8 mouse cellular contexts compared by ENCODE assay signal in the genomic region with DNA sequence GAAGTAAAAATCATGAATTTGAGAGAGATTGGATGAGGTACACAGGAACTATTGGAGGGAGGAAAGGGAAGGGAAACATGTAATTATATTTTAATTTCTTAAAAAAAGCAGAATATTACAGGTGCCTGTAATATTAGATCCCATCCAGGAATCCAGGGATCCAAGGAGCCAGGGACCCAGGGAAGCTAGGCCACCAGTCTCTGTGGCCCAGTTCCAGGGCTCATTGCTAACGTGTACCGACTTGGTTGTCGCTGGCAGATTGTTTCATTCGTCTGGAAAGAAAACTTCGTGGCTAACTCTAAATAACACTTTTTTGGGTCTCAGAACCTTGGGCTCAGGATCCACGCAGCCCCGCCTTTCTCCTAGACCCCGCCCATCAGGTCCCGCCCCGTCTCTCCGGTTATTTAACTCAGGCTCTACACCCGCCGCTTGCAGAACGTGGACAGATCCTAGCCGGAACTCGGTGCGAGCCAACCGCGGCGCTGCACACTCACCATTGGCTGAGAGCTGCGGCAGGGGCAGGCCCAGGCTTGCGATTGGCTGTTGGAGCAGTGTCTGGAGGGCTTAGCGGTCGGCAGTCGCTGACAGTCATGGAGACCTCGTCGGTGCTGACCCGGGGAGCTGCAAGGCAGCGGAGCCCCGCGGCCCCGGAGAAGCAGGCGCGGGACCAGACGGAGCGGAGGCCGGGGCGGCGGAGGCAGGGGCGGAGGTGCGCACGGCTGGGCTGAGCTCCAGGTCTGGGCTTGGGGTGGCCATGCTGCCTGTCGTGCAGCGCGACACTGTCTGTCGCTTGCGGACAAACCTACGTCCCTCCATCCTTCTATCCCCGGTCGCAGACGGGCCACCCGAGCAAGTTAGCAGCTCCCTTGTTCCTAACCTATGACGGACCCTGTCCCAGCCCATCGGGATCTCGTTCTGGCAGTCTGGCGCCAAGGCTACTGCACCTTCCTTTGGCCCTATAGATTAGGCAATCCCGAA. TPM values are rescaled to one million over a fixed set of nuclear protein-coding genes. Genes with fewer than 3 reads are reported as not detected.
DNase-seq lines count a peak whose midpoint lies in the region; ATAC-seq and TF ChIP-seq lines count a peak whose summit lies in the region.

A gene (plus strand): TSS at position 434 of the 978 bp plus-strand sequence.

- no peak for TF ChIP-seq EP300 in lung, postnatal 0 days (IDR thresholded peaks at IDR 0.05)

- peaks cover 21% of the 10 kb centered on the region for H3K36me3 ChIP-seq in hindbrain, embryonic 10.5 days
- H3K36me3 ChIP-seq in lung, postnatal 0 days (ENCODE audit: insufficient read depth, low read length): no peaks in the 10 kb centered on the region

- no peak for TF ChIP-seq CTCF in lung, postnatal 0 days (IDR thresholded peaks at IDR 0.05)

- peak within 1 kb of the TSS; percentile 86 for H3K27ac ChIP-seq in hindbrain, embryonic 10.5 days
- no peak within 1 kb of the TSS for H3K27ac ChIP-seq in lung, postnatal 0 days (ENCODE audit: low read length)

- 0 out of 2 replicates have a peak, but pooled peaks cover 6% of the 10 kb centered on the region for H3K27me3 ChIP-seq in hindbrain, embryonic 10.5 days (ENCODE audit: insufficient read depth, poor library complexity, severe bottlenecking)
- no peaks in the 10 kb centered on the region for H3K27me3 ChIP-seq in lung, postnatal 0 days (replicated peaks; ENCODE audit: insufficient read depth, low read length)

- H3K4me3 ChIP-seq in hindbrain, embryonic 10.5 days: peak within 1 kb of the TSS; percentile 83
- H3K4me3 ChIP-seq in lung, postnatal 0 days (ENCODE audit: low read depth, low read length): peak within 1 kb of the TSS; percentile 73

- peak; percentile 91 for DNase-seq in MN1 (ENCODE audit: low spot score)
- DNase-seq in cerebellum, adult 9-10 months: peak; percentile 95
- peak; percentile 96 for DNase-seq in hindbrain, embryonic 10.5 days (ENCODE audit: low spot score)
- DNase-seq in layer of hippocampus, adult 9-11 months: peak; percentile 98
- peak; percentile 98 for DNase-seq in lung, postnatal 0 days (ENCODE audit: low spot score)
- DNase-seq in ovary, postnatal 14 days (ENCODE audit: low spot score): peak; percentile 89
- peak; percentile 95 for DNase-seq in thymus, postnatal 14 days

- 2% methylated on average over 57 of the region's 57 CpGs for WGBS in hindbrain, embryonic 10.5 days
- WGBS in lung, postnatal 0 days: under 1% methylated on average over 51 of the region's 57 CpGs

- H3K4me2 ChIP-seq in lung, postnatal 0 days (replicated peaks; ENCODE audit: low read depth, low read length): peak within 1 kb of the TSS; percentile 94

- H3K9ac ChIP-seq in lung, postnatal 0 days (replicated peaks; ENCODE audit: low read depth): peak within 1 kb of the TSS; percentile 56

- no peaks in the 10 kb centered on the region for H3K9me3 ChIP-seq in hindbrain, embryonic 10.5 days
- H3K9me3 ChIP-seq in lung, postnatal 0 days (ENCODE audit: low read length): no peaks in the 10 kb centered on the region

- peak; percentile 99 for ATAC-seq in frontal cortex, adult (ENCODE audit: low TSS enrichment)
- peak; percentile 100 for ATAC-seq in lung, postnatal 0 days

- H3K4me1 ChIP-seq in hindbrain, embryonic 10.5 days (replicated peaks): peaks cover 31% of the 10 kb centered on the region
- no peaks in the 10 kb centered on the region; the same call in 1 of the 2 replicates for H3K4me1 ChIP-seq in lung, postnatal 0 days (ENCODE audit: insufficient read depth, low read depth, low read length)

RNA-seq across cellular contexts. Expression of the gene that starts here (rescaled TPM):
- 8.7 and 8.9 TPM in 2 replicates for polyA plus RNA-seq in hindbrain, embryonic 10.5 days (2016; fragmentation: Nextera tagmentation; extraction: Ambion mirVana)
- polyA plus RNA-seq in lung, postnatal 0 days (2015; fragmentation: Nextera tagmentation; extraction: Ambion mirVana): 4.7 and 4.9 TPM in 2 replicates
